Mouse (Mus musculus): ENCODE results near the gene S100a11.
A peak's percentile ranks its signal among the peaks of the same experiment; 100 is the strongest.

DNA sequence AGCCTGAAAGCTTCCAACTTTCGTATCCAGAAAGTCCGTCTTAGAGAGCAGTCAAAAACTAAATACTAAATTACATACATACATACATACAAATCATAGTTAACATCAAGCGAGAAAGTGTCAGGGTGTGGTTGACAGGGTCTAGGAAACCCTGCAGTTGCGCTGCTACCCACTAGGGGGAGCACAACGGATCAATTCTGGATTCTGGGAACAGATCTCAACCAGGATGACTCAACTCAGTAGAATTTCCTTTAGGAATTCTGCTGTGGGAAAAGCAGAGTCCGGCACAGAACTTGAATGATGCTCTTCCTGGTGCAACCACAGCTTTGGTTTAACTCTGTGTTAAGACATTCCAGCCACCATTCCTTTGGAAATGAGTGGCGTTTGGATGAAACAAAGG is 2.3 kb downstream of the S100a11 start:
- TF ChIP-seq PAX5 (IDR thresholded peaks at IDR 0.05; ENCODE audit: low read length) (no peak), POLR2A (IDR thresholded peaks at IDR 0.05; ENCODE audit: low read depth, low read length) (no peak), SIN3A (IDR thresholded peaks at IDR 0.05; ENCODE audit: low read length) (no peak), CTCF (conservative IDR thresholded peaks at IDR 0.05 in 1 of 2, IDR thresholded peaks at IDR 0.05 in 1 of 2; ENCODE audit: low read depth in 2 of 2, low read length in 2 of 2) (peak; percentile 77 to 93), NELFE (IDR thresholded peaks at IDR 0.05; ENCODE audit: low read depth, low read length) (no peak), EP300 (IDR thresholded peaks at IDR 0.05; ENCODE audit: low read length) (no peak), MEF2A (IDR thresholded peaks at IDR 0.05; ENCODE audit: borderline replicate concordance, low read depth, low read length) (no peak), MAX (IDR thresholded peaks at IDR 0.05; ENCODE audit: low read length) (peak; percentile 19; the same call in 1 of the 2 replicates), UBTF (IDR thresholded peaks at IDR 0.05; ENCODE audit: low read depth, low read length) (no peak), ZC3H11A (IDR thresholded peaks at IDR 0.05; ENCODE audit: low read depth, low read length) (no peak), POLR2AphosphoS2 (IDR thresholded peaks at IDR 0.05; ENCODE audit: low read depth, low read length) (no peak), SMC3 (IDR thresholded peaks at IDR 0.05; ENCODE audit: low read depth, low read length) (peak; percentile 57), ZKSCAN1 (IDR thresholded peaks at IDR 0.05; ENCODE audit: borderline replicate concordance, low read depth, low read length) (no peak), JUN (IDR thresholded peaks at IDR 0.05; ENCODE audit: insufficient read depth, low read depth, low read length) (no peak)

Measured in CH12.LX (cell line).